Mouse (Mus musculus) MEL (cell line): ENCODE results near the gene Tfdp2. TPM values are rescaled to one million over a fixed set of nuclear protein-coding genes. Genes with fewer than 3 reads are reported as not detected.

Experiments
- DNase-seq: peaks from one replicate; pipeline ENCODE4 v3.0.0; 2011; ENCODE audit warnings: low read depth, low spot score
- H3K27ac ChIP-seq: 2 replicates; pipeline ENCODE4 v1.5.1; 2012; ENCODE audit warnings: low read depth, mild to moderate bottlenecking, control low read depth, low read length, moderate library complexity; ENCODE audit not compliant: control insufficient read depth
- H3K27me3 ChIP-seq, 2 experiments: fragments of 150-350 bp in 1 of 2; sonication (generic) in 1 of 2; 2 replicates each; pipeline ENCODE4 v1.6.1; 2012; ENCODE audit warnings: low read length in 2 of 2, mild to moderate bottlenecking in 2 of 2, improper control_type of control experiment in 1 of 2, moderate library complexity in 1 of 2; ENCODE audit not compliant: insufficient read depth in 2 of 2, control insufficient read depth in 1 of 2
- H3K36me3 ChIP-seq, 2 experiments: 2 replicates each; pipeline ENCODE4 v1.6.1; 2012 to 2014; ENCODE audit warnings: low read length in 2 of 2, improper control_type of control experiment in 1 of 2, inconsistent platforms in 1 of 2, mild to moderate bottlenecking in 1 of 2; ENCODE audit not compliant: insufficient read depth in 2 of 2, control insufficient read depth in 1 of 2
- H3K4me1 ChIP-seq, 2 experiments: fragments of 150-350 bp in 1 of 2; sonication (generic) in 1 of 2; 2 replicates each; pipeline ENCODE4 v1.6.1; 2012; ENCODE audit warnings: low read length in 2 of 2, improper control_type of control experiment in 1 of 2, mild to moderate bottlenecking in 1 of 2; ENCODE audit not compliant: insufficient read depth in 2 of 2, control insufficient read depth in 1 of 2
- H3K4me3 ChIP-seq, 2 experiments: fragments of 150-350 bp in 1 of 2; sonication (generic) in 1 of 2; 2 replicates each; pipeline ENCODE4 v1.5.1; 2012; ENCODE audit warnings: low read depth in 2 of 2, low read length in 2 of 2, mild to moderate bottlenecking in 2 of 2, moderate library complexity in 2 of 2, control low read depth in 1 of 2, improper control_type of control experiment in 1 of 2; ENCODE audit not compliant: control insufficient read depth in 1 of 2, insufficient read depth in 1 of 2
- H3K79me2 ChIP-seq: 2 replicates; pipeline ENCODE4 v1.6.1; 2012; ENCODE audit warnings: mild to moderate bottlenecking, low read length, moderate library complexity; ENCODE audit not compliant: control insufficient read depth, poor library complexity, insufficient read depth
- H3K9ac ChIP-seq: 2 replicates; pipeline ENCODE4 v1.6.1; 2012; ENCODE audit warnings: low read depth, mild to moderate bottlenecking, control low read depth, low read length, moderate library complexity; ENCODE audit not compliant: control insufficient read depth, poor library complexity, severe bottlenecking
- H3K9me3 ChIP-seq: fragments of 150-350 bp; sonication (generic); replicated peaks from 2 replicates; pipeline ENCODE4 v1.6.1; 2012; ENCODE audit warnings: mild to moderate bottlenecking, low read length, improper control_type of control experiment, moderate library complexity; ENCODE audit not compliant: insufficient read depth
- BHLHE40 ChIP-seq: IDR thresholded peaks from 2 replicates; pipeline ENCODE4 v1.6.1; 2012; ENCODE audit warnings: low read depth, mild to moderate bottlenecking, inconsistent platforms, low read length, improper control_type of control experiment, borderline replicate concordance
- CHD2 ChIP-seq: IDR thresholded peaks from 2 replicates; pipeline ENCODE4 v1.6.1; 2011; ENCODE audit warnings: low read length, improper control_type of control experiment
- CTCF ChIP-seq, 3 experiments: IDR thresholded peaks in 2 of 3; conservative IDR thresholded peaks in 1 of 3; 2 replicates each; pipeline ENCODE4 v1.5.1; 2011 to 2012; ENCODE audit warnings: low read length in 3 of 3, low read depth in 2 of 3, mild to moderate bottlenecking in 2 of 3, improper control_type of control experiment in 1 of 3, inconsistent platforms in 1 of 3, mixed read lengths in 1 of 3, moderate library complexity in 1 of 3; ENCODE audit not compliant: control insufficient read depth in 1 of 3, insufficient read depth in 1 of 3, poor library complexity in 1 of 3, severe bottlenecking in 1 of 3
- E2F4 ChIP-seq: IDR thresholded peaks from 2 replicates; pipeline ENCODE4 v1.6.1; 2011; ENCODE audit warnings: low read depth, low read length, improper control_type of control experiment, borderline replicate concordance
- ELF1 ChIP-seq: IDR thresholded peaks from 2 replicates; pipeline ENCODE4 v1.6.1; 2014; ENCODE audit warnings: low read depth, mild to moderate bottlenecking, inconsistent platforms, low read length, improper control_type of control experiment, moderate library complexity
- EP300 ChIP-seq, 2 experiments: IDR thresholded peaks; 2 replicates each; pipeline ENCODE4 v1.6.1; 2011; ENCODE audit warnings: improper control_type of control experiment in 2 of 2, low read length in 2 of 2, low read depth in 1 of 2, mild to moderate bottlenecking in 1 of 2
- GABPA ChIP-seq: IDR thresholded peaks from 2 replicates; pipeline ENCODE4 v1.6.1; 2012; ENCODE audit warnings: low read depth, mild to moderate bottlenecking, inconsistent platforms, low read length, improper control_type of control experiment, moderate library complexity
- GATA1 ChIP-seq: IDR thresholded peaks from 2 replicates; pipeline ENCODE4 v1.6.1; 2011; ENCODE audit warnings: low read depth, low read length, improper control_type of control experiment
- HCFC1 ChIP-seq: IDR thresholded peaks from 2 replicates; pipeline ENCODE4 v1.6.1; 2012; ENCODE audit warnings: low read depth, mild to moderate bottlenecking, inconsistent platforms, low read length, improper control_type of control experiment, moderate library complexity
- JUND ChIP-seq: IDR thresholded peaks from 2 replicates; pipeline ENCODE4 v1.6.1; 2011; ENCODE audit warnings: low read depth, mild to moderate bottlenecking, improper control_type of control experiment, low read length
- KAT2A ChIP-seq: conservative IDR thresholded peaks from 2 replicates; pipeline ENCODE4 v1.6.1; 2012; ENCODE audit warnings: low read depth, low read length, improper control_type of control experiment, inconsistent platforms
- MAFK ChIP-seq: IDR thresholded peaks from 2 replicates; pipeline ENCODE4 v1.6.1; 2011; ENCODE audit warnings: low read depth, mild to moderate bottlenecking, low read length, improper control_type of control experiment, borderline replicate concordance
- MAX ChIP-seq: IDR thresholded peaks from 2 replicates; pipeline ENCODE4 v1.6.1; 2011; ENCODE audit warnings: low read length, improper control_type of control experiment
- MAZ ChIP-seq: IDR thresholded peaks from 2 replicates; pipeline ENCODE4 v1.6.1; 2012; ENCODE audit warnings: low read depth, mild to moderate bottlenecking, inconsistent platforms, low read length, improper control_type of control experiment
- MEF2A ChIP-seq: IDR thresholded peaks from 2 replicates; pipeline ENCODE4 v1.6.1; 2014; ENCODE audit warnings: low read depth, mild to moderate bottlenecking, inconsistent platforms, low read length, improper control_type of control experiment; ENCODE audit not compliant: poor library complexity, insufficient replicate concordance, severe bottlenecking; ENCODE audit errors: extremely low read depth
- MXI1 ChIP-seq: IDR thresholded peaks from 2 replicates; pipeline ENCODE4 v1.6.1; 2011; ENCODE audit warnings: mild to moderate bottlenecking, low read depth, low read length, improper control_type of control experiment
- MYB ChIP-seq: IDR thresholded peaks from 2 replicates; pipeline ENCODE4 v1.6.1; 2011; ENCODE audit warnings: mild to moderate bottlenecking, low read depth, low read length, improper control_type of control experiment
- MYC ChIP-seq: IDR thresholded peaks from 2 replicates; pipeline ENCODE4 v1.6.1; 2011; ENCODE audit warnings: low read depth, mild to moderate bottlenecking, low read length, improper control_type of control experiment, moderate library complexity
- NELFE ChIP-seq: IDR thresholded peaks from 2 replicates; pipeline ENCODE4 v1.6.1; 2011; ENCODE audit warnings: low read depth, low read length, improper control_type of control experiment
- POLR2A ChIP-seq, 2 experiments: IDR thresholded peaks; 2 replicates each; pipeline ENCODE4 v1.6.1; 2011 to 2012; ENCODE audit warnings: low read length in 2 of 2, mild to moderate bottlenecking in 2 of 2, control low read depth in 1 of 2, improper control_type of control experiment in 1 of 2, low read depth in 1 of 2, moderate library complexity in 1 of 2; ENCODE audit not compliant: control insufficient read depth in 1 of 2, insufficient read depth in 1 of 2, poor library complexity in 1 of 2
- POLR2AphosphoS2 ChIP-seq: IDR thresholded peaks from 2 replicates; pipeline ENCODE4 v1.6.1; 2011; ENCODE audit warnings: low read length, improper control_type of control experiment
- POLR2AphosphoS5 ChIP-seq: IDR thresholded peaks from 2 replicates; pipeline ENCODE4 v1.6.1; 2012; ENCODE audit warnings: low read depth, borderline replicate concordance, mild to moderate bottlenecking, inconsistent platforms, low read length, moderate library complexity, mixed read lengths
- RAD21 ChIP-seq: IDR thresholded peaks from 2 replicates; pipeline ENCODE4 v1.6.1; 2011; ENCODE audit warnings: mild to moderate bottlenecking, low read depth, low read length, improper control_type of control experiment
- RCOR1 ChIP-seq: IDR thresholded peaks from 2 replicates; pipeline ENCODE4 v1.6.1; 2012; ENCODE audit warnings: low read depth, mild to moderate bottlenecking, inconsistent platforms, low read length, improper control_type of control experiment
- SIN3A ChIP-seq: IDR thresholded peaks from 2 replicates; pipeline ENCODE4 v1.6.1; 2012; ENCODE audit warnings: low read length, improper control_type of control experiment, inconsistent platforms
- SMC3 ChIP-seq: IDR thresholded peaks from 2 replicates; pipeline ENCODE4 v1.6.1; 2011; ENCODE audit warnings: low read depth, low read length, improper control_type of control experiment
- TAL1 ChIP-seq: IDR thresholded peaks from 2 replicates; pipeline ENCODE4 v1.6.1; 2012; ENCODE audit warnings: mild to moderate bottlenecking, inconsistent platforms, low read length, moderate library complexity, mixed read lengths
- TBP ChIP-seq: IDR thresholded peaks from 2 replicates; pipeline ENCODE4 v1.8.0; 2011; ENCODE audit warnings: low read depth, low read length, improper control_type of control experiment
- TCF12 ChIP-seq: IDR thresholded peaks from 2 replicates; pipeline ENCODE4 v1.6.1; 2014; ENCODE audit warnings: low read depth, mild to moderate bottlenecking, inconsistent platforms, low read length, improper control_type of control experiment, moderate library complexity
- UBTF ChIP-seq: IDR thresholded peaks from 2 replicates; pipeline ENCODE4 v1.6.1; 2012; ENCODE audit warnings: low read depth, mild to moderate bottlenecking, inconsistent platforms, low read length, improper control_type of control experiment, moderate library complexity, borderline replicate concordance; ENCODE audit not compliant: insufficient read depth
- USF1 ChIP-seq: IDR thresholded peaks from 2 replicates; pipeline ENCODE4 v1.6.1; 2014; ENCODE audit warnings: low read depth, mild to moderate bottlenecking, inconsistent platforms, low read length, improper control_type of control experiment, moderate library complexity
- USF2 ChIP-seq, 2 experiments: IDR thresholded peaks; 2 replicates each; pipeline ENCODE4 v1.6.1; 2011 to 2012; ENCODE audit warnings: improper control_type of control experiment in 2 of 2, low read length in 2 of 2, borderline replicate concordance in 1 of 2, inconsistent platforms in 1 of 2, low read depth in 1 of 2, mild to moderate bottlenecking in 1 of 2; ENCODE audit not compliant: insufficient read depth in 1 of 2
- ZC3H11A ChIP-seq: IDR thresholded peaks from 2 replicates; pipeline ENCODE4 v1.6.1; 2012; ENCODE audit warnings: low read depth, mild to moderate bottlenecking, inconsistent platforms, low read length, improper control_type of control experiment
- ZMIZ1 ChIP-seq: IDR thresholded peaks from 2 replicates; pipeline ENCODE4 v1.6.1; 2012; ENCODE audit warnings: low read depth, mild to moderate bottlenecking, inconsistent platforms, low read length, improper control_type of control experiment, moderate library complexity
- ZNF384 ChIP-seq: IDR thresholded peaks from 2 replicates; pipeline ENCODE4 v1.6.1; 2012; ENCODE audit warnings: low read depth, mild to moderate bottlenecking, inconsistent platforms, low read length, improper control_type of control experiment
- polyA plus RNA-seq, 2 experiments: library from polyadenylated mRNA; stranded (reverse) in 1 of 2; unstranded in 1 of 2; fragments of >175 nt in 1 of 2; fragments of >200 nt in 1 of 2; gene quantifications; 2 replicates each; pipeline versions ENCODE4 v1.2.1 to v1.2.4; 2012; ENCODE audit warnings: low replicate concordance in 2 of 2, low read depth in 1 of 2; ENCODE audit not compliant: insufficient read length in 2 of 2, insufficient read depth in 1 of 2, missing spikeins in 1 of 2
- total RNA-seq: library from RNA; depleted of rRNA; stranded (reverse); fragments of 300-350 nt; gene quantifications from 2 replicates; pipeline ENCODE4 v1.2.3, GENCODE M21; 2012; rRNA removed

Tfdp2 gene
- total RNA-seq (7.7 TPM in 2 replicates), polyA plus RNA-seq (10 to 100 TPM in 1 of 2 experiments, not detected in 1; 15.4 TPM)

DNA sequence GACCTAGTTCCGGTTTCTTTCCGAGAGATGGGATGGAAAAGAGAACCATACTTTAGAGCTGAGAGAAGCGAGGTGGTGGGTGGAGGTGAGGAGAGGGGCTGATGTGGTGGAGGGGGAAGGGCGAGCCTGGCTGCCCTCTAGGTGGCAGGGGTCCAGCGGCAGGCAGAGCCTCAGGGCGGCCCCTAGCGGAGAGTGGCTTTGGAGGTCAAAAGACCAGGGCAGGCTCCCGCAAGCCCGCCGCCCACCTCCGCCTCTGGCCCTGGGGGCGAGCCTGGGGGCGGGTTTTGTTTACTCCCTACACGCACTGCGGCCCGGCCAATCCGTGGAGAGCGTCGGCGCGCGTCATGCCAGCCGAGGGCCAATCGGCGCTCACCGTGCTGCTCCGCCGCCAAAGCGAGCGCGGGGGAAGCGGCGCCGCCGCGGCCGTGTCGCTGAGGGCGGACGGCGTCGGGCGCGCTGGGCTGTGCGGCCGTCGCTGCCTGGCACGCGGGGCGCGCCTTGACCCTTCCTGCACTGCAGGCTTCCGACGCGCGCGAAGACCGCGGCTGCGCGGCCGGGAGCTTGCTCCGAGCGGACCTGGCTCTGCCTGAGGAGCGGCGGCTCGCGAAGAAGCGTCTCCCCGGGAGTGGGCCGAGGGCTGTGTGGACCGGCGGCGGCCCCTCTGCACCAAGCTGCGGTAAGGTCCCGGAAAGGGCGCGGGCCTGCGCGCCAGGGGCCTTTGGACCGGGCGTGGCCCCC is at the start of gene Tfdp2:
Gene Tfdp2, plus strand, starts transcription at position 391 of the 738 bp plus-strand sequence.
- DNase-seq: peak; percentile 93
- Histone ChIP-seq H3K27ac (no peak within 1 kb of the TSS), H3K27me3 (no peaks in the 10 kb centered on the region; a peak in 1 of 4 replicates), H3K9ac (peak within 1 kb of the TSS; percentile 79), H3K9me3 (no peaks in the 10 kb centered on the region), H3K36me3 (peaks cover 0 to 3% of the 10 kb centered on the region in 2 experiments; a peak in 1 of 4 replicates), H3K4me1 (peaks cover 0 to 9% of the 10 kb centered on the region in 2 experiments; a peak in 1 of 4 replicates), H3K4me3 (peak within 1 kb of the TSS; percentile 62 to 97), H3K79me2 (peaks cover 4% of the 10 kb centered on the region; the same call in 1 of the 2 replicates)
- TF ChIP-seq TBP: no peak
- no peak for TF ChIP-seq USF2 (IDR thresholded peaks at IDR 0.05; ENCODE audit: borderline replicate concordance in 1 of 2, insufficient read depth in 1 of 2, low read depth in 1 of 2, low read length in 2 of 2)
- TF ChIP-seq ZNF384: no peak
- TF ChIP-seq ZC3H11A: no peak
- no peak for TF ChIP-seq ZMIZ1
- no peak for TF ChIP-seq E2F4
- peak; percentile 88; the same call in 1 of the 2 replicates for TF ChIP-seq UBTF
- peak; percentile 76 for TF ChIP-seq SIN3A
- TF ChIP-seq NELFE: no peak; the same call in 1 of the 2 replicates
- no peak; the same call in 1 of the 2 replicates for TF ChIP-seq KAT2A
- no peak for TF ChIP-seq GATA1
- TF ChIP-seq CTCF (IDR thresholded peaks at IDR 0.05 in 2 of 3, conservative IDR thresholded peaks at IDR 0.05 in 1 of 3; ENCODE audit: control insufficient read depth in 1 of 3, insufficient read depth in 1 of 3, low read depth in 2 of 3, low read length in 3 of 3, poor library complexity in 1 of 3, severe bottlenecking in 1 of 3): peak in 2 of 3 experiments; percentile 8 to 18; a peak in 3 of 6 replicates
- peak; percentile 51; the same call in 1 of the 2 replicates for TF ChIP-seq MAZ
- TF ChIP-seq RCOR1: no peak
- TF ChIP-seq RAD21: no peak
- no peak for TF ChIP-seq POLR2AphosphoS5
- no peak; the same call in 1 of the 2 replicates for TF ChIP-seq MXI1
- TF ChIP-seq HCFC1: peak; percentile 43
- TF ChIP-seq SMC3: no peak
- TF ChIP-seq POLR2AphosphoS2: no peak
- TF ChIP-seq MEF2A: no peak
- TF ChIP-seq BHLHE40: no peak
- no peak for TF ChIP-seq JUND
- no peak for TF ChIP-seq GABPA
- peak; percentile 59 to 82; a peak in 3 of 4 replicates for TF ChIP-seq POLR2A (IDR thresholded peaks at IDR 0.05; ENCODE audit: control insufficient read depth in 1 of 2, insufficient read depth in 1 of 2, low read depth in 1 of 2, low read length in 2 of 2, poor library complexity in 1 of 2)
- TF ChIP-seq USF1: no peak
- TF ChIP-seq CHD2: no peak
- TF ChIP-seq EP300 (IDR thresholded peaks at IDR 0.05; ENCODE audit: low read depth in 1 of 2, low read length in 2 of 2): no peak
- TF ChIP-seq MYC: no peak
- 0 out of 2 replicates have a peak, but pooled peaks have one; percentile 2 for TF ChIP-seq ELF1
- no peak for TF ChIP-seq MAFK
- TF ChIP-seq MYB: no peak
- no peak for TF ChIP-seq TAL1
- peak; percentile 13; the same call in 1 of the 2 replicates for TF ChIP-seq TCF12
- peak; percentile 83 for TF ChIP-seq MAX
